In genomic region chr2:11205720-11206119, GRCm38 (mm10) we compare ENCODE assay signal across 23 mouse cellular contexts. TPM values are rescaled to one million over a fixed set of nuclear protein-coding genes. Genes with fewer than 3 reads are reported as not detected.
DNase-seq lines count a peak whose midpoint lies in the region; ATAC-seq and TF ChIP-seq lines count a peak whose summit lies in the region.
"Had no signal": no experiment of that assay in that cellular context is flagged by ENCODE, and none has a peak within 500 bp of the region (broad histone marks: within the 10 kb centered on the region; RNA-seq: fewer than 3 reads in every experiment).

No protein-coding gene starts in this region.

- TF ChIP-seq RAD21 in MEL (IDR thresholded peaks at IDR 0.05; ENCODE audit: low read depth, low read length), result no peak

- TF ChIP-seq CTCF in MEL (IDR thresholded peaks at IDR 0.05 in 2 of 3, conservative IDR thresholded peaks at IDR 0.05 in 1 of 3; ENCODE audit: control insufficient read depth in 1 of 3, insufficient read depth in 1 of 3, low read depth in 2 of 3, low read length in 3 of 3, poor library complexity in 1 of 3, severe bottlenecking in 1 of 3), result no peak

- peaks cover 0 to 59% of the 10 kb centered on the region in 2 experiments; a peak in 2 of 4 replicates for H3K36me3 ChIP-seq in MEL (ENCODE audit: control insufficient read depth in 1 of 2, insufficient read depth in 2 of 2, low read length in 2 of 2)
- H3K36me3 ChIP-seq: embryonic facial prominence, embryonic 15.5 days; forebrain, embryonic 10.5 days; hindbrain, embryonic 13.5 days had no signal

- peak; percentile 70 for DNase-seq in thymus, postnatal 0 days (ENCODE audit: low spot score)
- DNase-seq in thymus, postnatal 36 days, result no peak
- DNase-seq in CD4-positive, CD25-positive, alpha-beta regulatory T cell, adult 2 months (ENCODE audit: low read depth, low spot score), result peak; percentile 77
- no peak for DNase-seq in MEL (ENCODE audit: low read depth, low spot score)
- DNase-seq in layer of hippocampus, adult 9-10 months (ENCODE audit: low spot score), result no peak
- no peak for DNase-seq in heart, adult 9 months (ENCODE audit: low spot score in 2 of 2)
- DNase-seq: adrenal gland, postnatal 10 days; cerebellum, adult 11 months; cerebellum, adult 8-10 months; cerebellum, postnatal 14 days; embryo, embryonic 11 days; gastrocnemius, adult 2 months; gastrocnemius, postnatal 25 days; heart, postnatal 10 days; heart, postnatal 4 days had no signal

- no peaks in the 10 kb centered on the region for H3K79me2 ChIP-seq in MEL (ENCODE audit: control insufficient read depth, insufficient read depth, low read length, poor library complexity)

- peak; percentile 5 for ATAC-seq in inflammation-experienced regulatory T-cells, adult 6 months
- ATAC-seq: forebrain, embryonic 14.5 days; hindbrain, postnatal 0 days had no signal

- no peak overlapping the region for H3K9ac ChIP-seq in MEL (ENCODE audit: control insufficient read depth, low read depth, low read length, poor library complexity, severe bottlenecking)
- H3K9ac ChIP-seq: embryonic facial prominence, embryonic 15.5 days; hindbrain, embryonic 13.5 days had no signal

- H3K4me3 ChIP-seq in MEL (ENCODE audit: control insufficient read depth in 1 of 2, insufficient read depth in 1 of 2, low read depth in 2 of 2, low read length in 2 of 2), result no peak overlapping the region
- H3K4me3 ChIP-seq: embryonic facial prominence, embryonic 15.5 days; erythroblast, embryonic 14.5 days; forebrain, embryonic 10.5 days; gastrocnemius, adult 2 months; hindbrain, embryonic 13.5 days had no signal

- peaks cover 43 to 69% of the 10 kb centered on the region in 2 experiments for H3K4me1 ChIP-seq in MEL (ENCODE audit: control insufficient read depth in 1 of 2, insufficient read depth in 2 of 2, low read length in 2 of 2)
- H3K4me1 ChIP-seq: embryonic facial prominence, embryonic 15.5 days had no signal

- H3K27ac ChIP-seq in MEL (ENCODE audit: control insufficient read depth, low read depth, low read length), result no peak overlapping the region
- H3K27ac ChIP-seq: embryonic facial prominence, embryonic 15.5 days; forebrain, embryonic 10.5 days; gastrocnemius, adult 2 months; hindbrain, embryonic 13.5 days; hindbrain, postnatal 0 days had no signal

- peak; percentile 40 to 45; a peak in 3 of 4 replicates for TF ChIP-seq EP300 in MEL (IDR thresholded peaks at IDR 0.05; ENCODE audit: low read depth in 1 of 2, low read length in 2 of 2)

- H3K9me3 ChIP-seq in MEL (replicated peaks; ENCODE audit: insufficient read depth, low read length), result no peaks in the 10 kb centered on the region
- H3K9me3 ChIP-seq: embryonic facial prominence, embryonic 15.5 days; forebrain, embryonic 10.5 days; hindbrain, embryonic 13.5 days had no signal

- no peak for TF ChIP-seq POLR2A in MEL (IDR thresholded peaks at IDR 0.05; ENCODE audit: control insufficient read depth in 1 of 2, insufficient read depth in 1 of 2, low read depth in 1 of 2, low read length in 2 of 2, poor library complexity in 1 of 2)

- H3K27me3 ChIP-seq in MEL (ENCODE audit: control insufficient read depth in 1 of 2, insufficient read depth in 2 of 2, low read length in 2 of 2), result no peaks in the 10 kb centered on the region
- H3K27me3 ChIP-seq: CH12.LX; embryonic facial prominence, embryonic 15.5 days; hindbrain, embryonic 13.5 days had no signal

TF ChIP-seq in MEL, 35 proteins besides CTCF, POLR2A, EP300 and RAD21:
- TF ChIP-seq TCF12 (IDR thresholded peaks at IDR 0.05; ENCODE audit: low read depth, low read length) (0 out of 2 replicates have a peak, but pooled peaks have one; percentile 31), MYC (IDR thresholded peaks at IDR 0.05; ENCODE audit: low read depth, low read length) (no peak), GATA1 (IDR thresholded peaks at IDR 0.05; ENCODE audit: low read depth, low read length) (peak; percentile 78), MAX (IDR thresholded peaks at IDR 0.05; ENCODE audit: low read length) (no peak)

RNA-seq across cellular contexts. Expression of gene Prkcq, which starts 33.8 kb away (rescaled TPM):
- polyA plus RNA-seq in thymus, postnatal 0 days (2015; fragmentation: Nextera tagmentation; extraction: Ambion mirVana), result 54.6 and 63.1 TPM in 2 replicates
- 0.07 and 0.12 TPM in 2 replicates for total RNA-seq in MEL (2012; rRNA removed)
- under 1 TPM in 1 of 2 experiments, not detected in 1; 0.19 TPM for polyA plus RNA-seq in MEL (2012; ENCODE audit: insufficient read depth in 1 of 2, insufficient read length in 2 of 2, low read depth in 1 of 2, low replicate concordance in 2 of 2, missing spikeins in 1 of 2)
- polyA plus RNA-seq in inflammation-experienced regulatory T-cells, adult 6 months (2017; shearing (Covaris generic)), result 100 to 1,000 TPM in 1 of 3 experiments, 10 to 100 TPM in 2; 86.5 to 144 (median 99.9) TPM
- total RNA-seq: CH12.LX had no signal
- polyA plus RNA-seq: erythroblast, embryonic 14.5 days had no signal

Comparison
In these comparisons a context has a peak if more than half of its experiments do, and no peak if none do; other contexts are left out.
1. DNase-seq: peak in thymus, postnatal 0 days (single experiment) and CD4-positive, CD25-positive, alpha-beta regulatory T cell, adult 2 months (single experiment); none in thymus, postnatal 36 days (0 of 2), MEL (single experiment), layer of hippocampus, adult 9-10 months (single experiment) and heart, adult 9 months (0 of 2).
2. RNA of gene Prkcq, which starts 33.8 kb away (polyA plus RNA-seq): 86.5 to 144 TPM in inflammation-experienced regulatory T-cells, adult 6 months and 54.6 to 63.1 TPM in thymus, postnatal 0 days; 0.19 TPM in MEL; every median in the first group is over 10 times any median in the second.